Mouse (Mus musculus): Measurements from ENCODE around the gene Zfp760.
"Not testable (repeated sequence)": the region's sequence is repeated elsewhere in the genome, so short reads cannot be mapped to it uniquely, and the experiment has no call there.

The Zfp760 gene

DNA sequence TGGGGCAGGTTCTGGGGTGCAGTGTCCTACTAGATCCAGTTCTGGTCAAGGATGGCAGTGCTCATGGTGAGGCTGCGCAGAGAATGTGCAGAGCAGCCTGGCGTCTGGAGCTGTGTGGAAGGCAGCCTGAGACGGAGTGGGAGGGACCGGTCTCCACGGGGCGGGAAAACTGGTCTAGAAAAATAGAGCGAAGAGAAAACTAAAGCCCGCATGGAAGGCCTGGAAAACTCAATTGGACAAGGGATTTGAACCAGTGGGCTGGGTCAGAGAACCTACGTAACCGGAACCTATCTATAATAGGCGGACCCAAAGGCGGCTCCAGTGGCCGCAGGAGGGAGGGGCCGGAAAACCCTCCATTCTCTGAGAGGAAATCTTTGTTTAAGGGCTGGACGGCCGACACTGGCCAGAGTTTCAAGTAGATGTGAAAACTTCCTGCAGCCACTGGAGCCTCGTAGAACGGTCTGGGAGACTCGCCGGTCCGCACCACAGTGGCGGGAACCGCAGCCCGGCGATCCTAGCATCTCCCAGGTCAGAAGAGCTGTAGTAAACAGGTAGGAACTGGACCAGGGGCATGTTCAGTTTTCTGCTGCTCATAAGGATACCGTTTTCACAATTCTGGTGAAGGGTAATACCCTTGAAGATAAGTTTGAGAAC is at the start of gene Zfp760:
Gene Zfp760, plus strand, starts transcription at position 399 of the 654 bp plus-strand sequence.
- peak; percentile 96 for DNase-seq (ENCODE audit: low spot score)

DNA sequence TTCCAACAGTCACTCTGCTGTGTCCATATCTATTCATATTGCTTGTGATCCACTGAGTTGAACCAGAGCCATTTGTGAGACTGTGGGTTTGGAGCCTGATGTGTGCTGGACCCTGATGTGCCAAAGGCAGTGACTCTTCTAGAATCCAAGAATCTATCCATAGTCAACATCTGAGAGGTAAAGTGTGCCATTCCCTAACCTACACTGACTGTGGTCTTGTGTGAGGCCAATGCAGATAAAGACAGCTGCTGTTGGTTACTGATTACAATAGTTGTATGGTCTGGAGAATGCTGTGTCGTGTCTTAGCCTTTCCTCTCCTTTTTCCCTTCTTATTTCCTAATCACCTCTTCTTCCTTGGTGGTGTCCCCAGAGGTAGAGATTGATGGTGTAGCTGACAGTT is 28.7 kb upstream of the Zfp760 start:
- DNase-seq (ENCODE audit: low spot score), result not testable (repeated sequence)

DNA sequence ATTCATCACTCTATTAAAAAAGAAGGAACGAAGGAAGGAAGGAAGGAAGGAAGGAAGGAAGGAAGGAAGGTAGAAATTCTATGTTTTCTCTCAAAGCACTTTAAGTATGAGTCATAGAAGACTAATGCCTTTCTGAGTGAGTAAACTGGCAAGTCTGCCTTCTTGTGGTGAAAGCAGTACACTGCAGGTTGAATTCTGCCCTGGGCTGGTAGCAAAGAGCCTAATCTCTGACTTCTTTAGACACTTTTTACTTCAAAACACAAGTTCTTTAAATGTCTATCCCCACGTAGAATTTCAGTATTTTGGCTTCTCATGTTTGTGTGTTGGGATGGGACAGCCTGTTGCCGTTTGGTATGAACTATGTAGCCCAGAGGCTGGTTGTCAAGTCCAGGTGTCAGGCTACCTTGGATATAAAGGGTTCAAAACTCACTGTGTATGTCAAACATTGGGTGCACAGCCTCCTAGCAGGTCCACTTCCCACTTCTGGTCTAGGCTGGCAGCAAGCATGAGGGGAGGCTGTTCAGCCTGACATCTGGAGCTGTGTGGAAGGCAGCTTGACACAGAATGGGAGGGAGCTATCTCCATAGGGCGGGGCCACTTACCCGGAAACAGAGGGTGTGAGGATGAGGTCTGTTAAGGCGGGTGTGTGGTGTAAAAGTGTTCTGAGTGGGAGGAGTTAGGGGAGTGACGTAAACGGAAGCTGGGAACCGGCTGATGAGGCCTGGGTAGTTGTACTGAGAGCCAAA is 28.1 kb upstream of the Zfp760 start:
- peak; percentile 91 for DNase-seq (ENCODE audit: low spot score)

DNA sequence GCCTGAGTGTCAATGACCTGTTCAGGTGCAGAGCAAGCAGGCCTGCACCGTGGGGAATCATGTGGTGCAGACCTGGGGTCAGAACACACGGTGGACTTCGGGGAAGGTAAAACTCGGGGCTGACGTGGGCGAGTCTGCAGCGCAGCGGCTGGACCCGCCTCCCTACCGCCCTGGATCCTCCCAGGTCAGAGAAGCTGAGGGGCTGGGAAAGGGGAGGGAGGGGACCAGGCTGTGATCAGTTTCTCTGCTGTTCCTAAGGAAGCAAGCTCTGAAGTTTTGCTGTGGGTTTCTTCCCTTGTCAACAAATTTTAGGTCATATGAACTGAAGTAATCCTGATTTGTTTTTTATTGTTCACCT is 27.5 kb upstream of the Zfp760 start:
- not testable (repeated sequence) for DNase-seq (ENCODE audit: low spot score)

DNA sequence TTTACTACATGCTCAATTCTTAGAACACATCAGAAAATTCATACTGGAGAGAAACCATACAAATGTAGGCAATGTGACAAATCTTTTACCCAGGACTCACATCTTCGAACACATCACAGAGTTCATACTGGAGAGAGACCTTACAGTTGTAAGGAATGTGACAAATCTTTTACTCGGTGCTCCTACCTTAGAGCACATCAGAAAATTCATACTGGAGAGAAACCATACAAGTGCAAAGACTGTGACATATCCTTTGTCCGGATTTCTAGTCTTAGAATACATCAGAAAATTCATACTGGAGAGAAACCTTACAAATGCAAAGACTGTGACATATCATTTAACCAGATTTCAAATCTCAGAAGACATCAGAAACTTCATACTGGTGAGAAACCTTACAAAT is 16.0 kb upstream of the Zfp760 start, which contains the start of gene Gm10226:
Gene Gm10226, plus strand, starts transcription at position 301 of the 400 bp plus-strand sequence.
- DNase-seq (ENCODE audit: low spot score), result no peak

DNA sequence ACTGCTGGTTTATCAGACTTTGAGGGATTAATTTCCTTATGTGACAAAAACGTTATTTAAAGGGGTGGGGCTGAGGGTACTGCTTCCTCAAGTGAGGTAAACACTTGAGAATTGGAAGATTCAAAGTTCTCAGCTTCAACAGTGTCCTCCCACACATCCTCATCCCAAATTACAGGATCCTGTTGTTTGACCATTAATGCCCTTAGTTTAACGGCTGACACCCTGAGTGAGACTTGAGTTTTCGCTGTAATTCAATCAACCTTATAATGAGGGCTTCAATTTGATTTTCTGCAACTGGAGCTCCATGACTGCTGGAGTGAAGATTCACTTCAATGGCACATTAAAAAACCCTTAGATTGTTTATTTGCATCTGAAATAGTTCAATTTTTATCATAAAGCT is 14.2 kb upstream of the Zfp760 start:
- DNase-seq (ENCODE audit: low spot score), result no peak

DNA sequence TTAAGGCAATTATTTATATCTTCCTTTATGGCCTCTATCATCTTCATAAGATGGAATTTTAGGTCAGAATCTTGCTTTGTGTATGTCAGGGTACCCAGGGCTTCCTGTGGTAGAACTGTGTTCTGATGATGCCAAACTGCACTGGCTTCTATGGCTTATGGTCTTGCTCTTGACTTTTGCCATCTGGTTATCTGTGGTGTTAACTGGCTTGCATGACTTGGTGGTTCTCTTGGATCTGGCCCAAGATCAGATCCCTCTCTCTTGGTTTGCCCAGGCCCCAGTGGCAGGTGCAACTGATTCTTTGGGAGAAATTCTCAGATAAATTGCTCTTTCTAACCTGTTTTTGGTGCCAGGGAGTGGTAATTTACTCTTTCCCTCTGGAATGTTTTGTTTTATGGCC is 11.5 kb upstream of the Zfp760 start:
- no peak for DNase-seq (ENCODE audit: low spot score)

DNA sequence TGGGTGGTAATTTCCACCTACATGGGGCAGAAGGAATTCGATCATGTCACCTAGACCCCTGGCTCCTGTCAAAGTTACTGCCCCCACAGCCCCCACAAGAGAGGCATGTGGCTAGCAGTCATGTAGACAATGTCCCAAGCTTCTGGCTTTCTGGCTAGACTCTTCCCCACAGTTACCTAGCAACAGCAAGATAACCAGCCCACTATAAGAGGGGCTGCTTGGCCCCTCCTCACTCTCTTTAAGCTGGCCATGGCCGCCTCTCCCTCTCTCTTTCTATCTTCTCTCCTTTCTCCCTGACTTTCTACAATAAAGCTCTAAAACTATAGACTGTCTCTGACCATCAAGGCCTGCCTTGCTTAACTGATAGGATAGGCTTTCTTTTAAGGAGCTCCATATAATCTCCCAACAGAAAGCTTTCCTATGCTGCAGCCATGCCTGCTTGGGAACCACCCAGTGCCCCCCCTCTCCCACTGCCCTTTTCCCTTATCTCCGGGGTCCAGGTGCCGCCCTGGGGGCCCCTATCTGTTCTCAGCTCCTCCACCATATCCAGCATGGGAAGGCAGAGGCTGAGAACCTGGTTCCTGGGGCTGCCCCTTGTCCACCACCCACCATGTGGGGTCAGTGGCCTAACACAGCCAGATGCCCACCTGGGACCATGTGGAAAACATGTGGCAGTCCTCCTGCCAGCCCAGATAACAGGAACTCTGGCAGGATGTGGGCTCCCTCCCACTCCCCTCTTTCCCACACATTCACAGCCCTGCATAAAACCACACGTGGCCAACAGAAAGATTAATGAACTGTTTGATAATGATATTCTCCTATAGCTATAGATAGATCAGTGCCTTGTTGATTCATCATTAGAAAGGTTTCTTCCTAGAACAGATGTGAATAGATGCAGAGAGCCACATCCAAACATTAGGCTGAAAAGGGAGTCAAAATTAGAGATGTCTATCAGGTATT is 5.0 kb upstream of the Zfp760 start:
- no peak for DNase-seq (ENCODE audit: low spot score)

DNA sequence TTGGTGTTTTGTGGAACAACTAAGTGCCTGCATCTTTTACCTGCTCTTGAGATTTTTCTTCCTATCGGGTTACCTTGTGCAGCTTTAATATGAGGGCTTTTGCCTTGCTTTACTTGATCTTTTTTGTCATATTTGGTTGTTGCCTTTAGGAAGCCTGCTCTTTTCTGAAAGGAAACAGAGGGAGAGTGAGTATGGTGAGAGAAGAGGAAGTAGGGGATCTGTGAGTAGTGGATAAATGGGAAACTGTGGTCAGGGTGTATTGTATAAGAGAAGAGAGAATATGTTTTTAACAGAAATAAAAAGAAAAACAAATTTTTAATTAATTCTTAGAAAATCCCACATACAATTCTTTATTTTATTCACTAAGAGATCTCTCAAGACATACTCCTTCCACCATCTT is 4.1 kb upstream of the Zfp760 start:
- DNase-seq (ENCODE audit: low spot score), result no peak

DNA sequence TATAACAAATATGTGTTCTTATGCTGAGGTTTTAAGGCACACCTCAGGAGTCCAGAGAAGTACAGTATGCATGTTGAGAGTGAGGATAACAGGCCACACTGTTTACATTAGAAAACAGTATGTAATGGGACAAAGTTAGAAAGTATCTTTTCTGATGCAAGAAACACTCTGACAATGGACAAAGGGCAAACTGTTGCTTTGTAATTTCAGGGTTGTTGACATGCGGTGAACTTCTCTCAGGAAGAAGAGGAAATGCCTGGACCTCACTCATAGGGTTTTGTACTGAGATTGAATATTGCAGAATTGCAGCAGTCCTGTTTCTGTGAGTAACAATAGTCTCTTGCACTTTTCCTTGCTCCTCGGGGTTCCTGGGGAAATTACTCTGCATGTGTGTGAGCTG is 860 bp downstream of the Zfp760 start:
- peak; percentile 22 for DNase-seq (ENCODE audit: low spot score)

DNA sequence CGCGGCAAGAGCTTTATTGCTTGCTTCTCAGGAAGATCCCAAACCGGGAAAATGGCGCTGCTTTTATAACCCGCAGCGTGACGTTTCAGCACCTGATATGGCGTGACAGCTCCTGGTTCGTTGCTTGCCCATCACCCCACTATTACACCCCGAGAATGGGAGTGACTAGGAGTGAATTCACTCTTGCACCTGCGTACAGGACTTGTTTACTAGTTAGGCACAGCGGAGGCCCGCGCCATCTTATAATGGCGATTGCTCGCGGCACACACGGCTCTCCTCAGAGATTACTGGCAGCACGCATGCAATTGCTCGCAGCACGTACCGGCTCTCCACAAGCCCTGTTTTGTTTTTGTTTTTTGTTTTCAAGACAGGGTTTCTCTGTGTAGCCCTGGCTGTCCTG is 23.0 kb downstream of the Zfp760 start, which contains the start of gene Zfp229:
Gene Zfp229, plus strand, starts transcription at position 301 of the 400 bp plus-strand sequence.
- not testable (repeated sequence) for DNase-seq (ENCODE audit: low spot score)

DNA sequence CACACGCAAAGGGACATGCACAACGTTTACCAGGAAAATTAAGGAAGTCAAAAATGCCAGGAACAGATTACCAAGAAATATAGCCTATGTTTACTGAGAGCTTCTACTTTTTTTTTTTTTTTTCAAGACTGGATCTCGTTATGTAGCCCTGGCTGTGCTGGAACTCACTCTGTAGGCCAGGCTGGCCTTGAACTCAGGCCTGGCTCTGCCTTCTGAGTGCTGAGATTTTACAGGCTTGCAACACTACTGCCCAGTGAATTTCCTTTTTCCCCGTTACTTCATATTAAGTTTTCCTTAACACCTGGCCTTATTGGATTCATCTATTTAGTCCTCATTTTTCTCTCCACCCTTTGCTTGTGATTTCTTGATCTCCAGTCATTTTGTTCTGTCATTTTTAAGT is 25.5 kb downstream of the Zfp760 start:
- DNase-seq (ENCODE audit: low spot score), result no peak

DNA sequence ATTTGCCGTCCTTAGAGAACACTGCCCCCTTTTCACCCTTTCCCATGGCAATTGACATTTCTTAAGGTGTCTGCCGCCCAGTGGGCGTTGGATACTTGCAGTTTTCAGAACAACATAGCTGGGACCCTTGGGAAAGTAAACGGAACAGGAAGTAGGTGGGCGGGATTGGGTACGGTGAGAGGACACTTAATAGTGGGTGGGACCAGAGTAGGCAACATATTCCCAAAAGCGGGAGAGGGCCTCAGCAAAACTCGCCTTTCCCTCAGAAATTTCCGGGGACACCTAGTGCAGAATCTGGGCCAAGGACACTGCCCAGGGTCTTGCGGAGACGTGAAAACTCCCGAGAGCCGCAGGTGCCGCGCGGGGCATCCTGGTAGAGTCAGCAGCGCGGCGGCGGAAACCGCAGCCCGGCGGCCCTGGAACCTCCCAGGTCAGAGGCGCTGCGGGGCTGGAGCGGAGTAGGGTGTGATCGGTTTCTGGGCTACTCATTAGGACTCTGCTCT is 26.0 kb downstream of the Zfp760 start:
- DNase-seq (ENCODE audit: low spot score), result peak; percentile 94

DNA sequence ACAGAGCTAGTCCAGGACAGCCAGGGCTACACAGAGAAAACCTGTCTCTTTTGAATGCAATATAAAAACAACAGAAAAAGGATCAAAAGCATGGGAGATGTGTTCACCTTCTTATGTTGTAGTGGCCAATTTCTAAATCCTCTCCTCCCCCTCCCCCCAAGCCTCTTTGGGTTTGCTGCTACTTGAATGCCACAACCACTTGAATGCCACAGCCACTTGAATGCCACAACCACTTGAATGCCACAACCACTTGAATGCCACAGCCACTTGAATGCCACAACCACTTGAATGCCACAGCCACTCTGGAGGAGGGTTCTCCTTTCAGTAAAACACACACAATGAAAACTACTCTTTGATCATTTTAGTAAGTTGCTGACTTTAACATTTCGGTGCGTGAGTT is 45.2 kb downstream of the Zfp760 start:
- no peak for DNase-seq (ENCODE audit: low spot score)

DNA sequence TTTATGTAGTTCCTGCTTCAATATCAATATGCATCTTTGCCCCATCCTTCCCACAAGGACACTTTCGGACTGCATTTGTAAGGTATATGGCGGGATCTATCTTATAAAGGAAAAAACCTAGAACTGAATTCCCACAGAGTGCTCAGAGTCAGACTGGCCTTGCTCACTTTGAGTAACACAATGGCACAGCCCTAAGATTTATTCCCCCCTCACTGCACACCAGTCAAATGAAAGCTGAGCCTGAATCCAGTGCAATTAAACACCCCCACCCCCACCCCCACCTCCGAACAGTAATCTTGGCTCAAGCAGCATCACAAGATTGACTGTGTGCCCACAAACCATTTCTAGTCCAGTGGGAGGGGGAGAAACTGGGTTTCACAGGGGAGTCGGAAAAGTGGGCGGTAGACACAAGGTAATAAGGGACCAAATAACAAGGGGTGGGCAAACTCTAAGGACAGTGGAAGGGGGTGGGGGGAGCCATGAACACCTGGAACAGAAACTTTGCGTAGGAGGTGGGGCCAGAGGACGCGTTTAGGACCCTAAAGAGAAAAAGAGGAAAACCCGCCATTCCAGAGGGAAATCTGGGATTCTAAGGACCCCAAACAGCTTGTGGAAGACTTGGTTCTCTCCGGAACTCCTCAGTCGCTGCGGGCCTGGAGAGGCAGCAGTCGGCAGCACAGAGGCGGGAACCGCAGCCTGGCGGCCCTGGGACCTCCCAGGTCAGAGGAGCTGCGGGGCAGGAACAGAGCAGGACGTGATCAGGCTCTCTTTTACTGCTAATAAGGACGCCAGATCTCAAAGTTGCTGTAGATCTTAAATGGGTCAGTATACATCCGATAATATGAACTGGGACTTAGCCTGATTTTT is 46.0 kb downstream of the Zfp760 start:
- DNase-seq (ENCODE audit: low spot score), result peak; percentile 60

DNA sequence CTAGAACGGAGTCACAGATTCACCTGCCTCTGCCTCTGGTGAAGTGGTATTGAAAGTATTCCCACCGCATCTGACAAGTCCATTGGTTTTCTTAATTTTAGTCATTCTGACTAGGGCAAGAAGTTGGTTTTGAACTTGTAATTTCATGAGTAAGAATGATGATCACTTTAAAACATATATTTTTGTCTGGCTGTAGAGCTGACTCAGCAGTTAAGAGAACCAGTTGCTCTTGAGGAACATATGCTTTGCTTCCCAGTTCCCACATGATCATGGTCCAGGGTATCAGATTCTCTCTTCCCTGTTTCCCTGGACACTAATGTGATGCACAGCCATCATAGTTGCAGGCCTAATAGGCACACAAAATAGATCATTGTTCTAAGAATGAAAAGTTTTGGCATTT is 62.8 kb downstream of the Zfp760 start:
- DNase-seq (ENCODE audit: low spot score), result no peak
